Mouse (Mus musculus) layer of hippocampus, postnatal 25 days (tissue): ENCODE measurements at regions not wholly inside any gene's neighbourhood (a gene's known extent, or its start where the extent isn't known, plus 50 kb on each side); places are given as distances from the start of the nearest gene placed in this dataset.

Source experiments
- DNase-seq, 2 experiments: peaks; one replicate each; pipeline ENCODE4 v3.0.0; 2022; ENCODE audit warnings: mixed read lengths in 2 of 2, low spot score in 1 of 2; ENCODE audit errors: extremely low spot score in 1 of 2

- no peak for DNase-seq
These were observed 339.8 kb upstream of the Apob start for GRCm38 (mm10) chr12:7637629-7638028.

- DNase-seq = no peak
These were observed 326.6 kb upstream of the Apob start for GRCm38 (mm10) chr12:7650851-7651250.

GRCm38 (mm10) chr12:7662027-7662426 is 315.4 kb upstream of the Apob start:
- no peak for DNase-seq

- no peak for DNase-seq
These were observed 307.3 kb upstream of the Apob start for GRCm38 (mm10) chr12:7670114-7670513.

GRCm38 (mm10) chr12:7670561-7670960 is 306.9 kb upstream of the Apob start:
- DNase-seq = no peak

- no peak for DNase-seq
These were observed 285.5 kb upstream of the Apob start for GRCm38 (mm10) chr12:7691996-7692395.

- no peak for DNase-seq
These were observed 279.0 kb upstream of the Apob start for GRCm38 (mm10) chr12:7698324-7698944.

GRCm38 (mm10) chr12:7709102-7709501 is 268.3 kb upstream of the Apob start:
- DNase-seq = no peak

- no peak for DNase-seq
These were observed 267.6 kb upstream of the Apob start for GRCm38 (mm10) chr12:7709872-7710271.

GRCm38 (mm10) chr12:7715091-7715490 is 262.4 kb upstream of the Apob start:
- no peak for DNase-seq

- DNase-seq = peak in 1 of 2 experiments; percentile 34
These were observed 258.9 kb upstream of the Apob start for GRCm38 (mm10) chr12:7718556-7718955.

GRCm38 (mm10) chr12:7719080-7719479 is 258.4 kb upstream of the Apob start:
- DNase-seq = no peak

GRCm38 (mm10) chr12:7724992-7725391 is 252.5 kb upstream of the Apob start:
- no peak for DNase-seq

GRCm38 (mm10) chr12:7738020-7738419 is 239.4 kb upstream of the Apob start:
- DNase-seq = no peak

GRCm38 (mm10) chr12:7738629-7739351 is 238.7 kb upstream of the Apob start:
- DNase-seq = no peak

GRCm38 (mm10) chr12:7739352-7739994 is 238.0 kb upstream of the Apob start:
- no peak for DNase-seq

GRCm38 (mm10) chr12:7746708-7747107 is 230.7 kb upstream of the Apob start:
- no peak for DNase-seq

GRCm38 (mm10) chr12:7749319-7750238 is 227.9 kb upstream of the Apob start:
- no peak for DNase-seq

- DNase-seq = no peak
These were observed 222.6 kb upstream of the Apob start for GRCm38 (mm10) chr12:7754861-7755260.

- no peak for DNase-seq
These were observed 212.4 kb upstream of the Apob start for GRCm38 (mm10) chr12:7764795-7765697.
